27 mouse cellular contexts compared by ENCODE assay signal in genomic region chr11:70954711-70955110, GRCm38 (mm10).
"Had no signal": no experiment of that assay in that cellular context is flagged by ENCODE, and none has a peak within 500 bp of the region (broad histone marks: within the 10 kb centered on the region; RNA-seq: fewer than 3 reads in every experiment).

No protein-coding gene starts in this region.

- DNase-seq: cerebellum, adult 9-11 months; cerebellum, postnatal 10 days; cerebellum, postnatal 14 days; cerebellum, postnatal 25 days; cerebellum, postnatal 36 days; embryo, embryonic 11 days; forebrain, postnatal 0 days; gastrocnemius, adult 2 months; gastrocnemius, postnatal 10 days; gastrocnemius, postnatal 14 days; gastrocnemius, postnatal 25 days; gastrocnemius, postnatal 36 days; heart, adult 11 months; heart, adult 18-20 months; heart, adult 2 months had no signal

- H3K9me3 ChIP-seq: embryonic facial prominence, embryonic 10.5 days; embryonic facial prominence, embryonic 12.5 days; embryonic facial prominence, embryonic 13.5 days; embryonic facial prominence, embryonic 15.5 days; forebrain, embryonic 10.5 days; forebrain, embryonic 12.5 days; forebrain, embryonic 13.5 days; forebrain, embryonic 15.5 days; heart, embryonic 10.5 days had no signal

- H3K4me1 ChIP-seq: embryonic facial prominence, embryonic 10.5 days; embryonic facial prominence, embryonic 12.5 days; embryonic facial prominence, embryonic 13.5 days; embryonic facial prominence, embryonic 15.5 days; forebrain, embryonic 10.5 days; forebrain, embryonic 12.5 days; forebrain, embryonic 13.5 days; forebrain, embryonic 15.5 days; heart, embryonic 10.5 days had no signal

- H3K27me3 ChIP-seq: embryonic facial prominence, embryonic 12.5 days; embryonic facial prominence, embryonic 13.5 days; embryonic facial prominence, embryonic 15.5 days; forebrain, embryonic 12.5 days; forebrain, embryonic 13.5 days; forebrain, embryonic 15.5 days had no signal

- ATAC-seq: forebrain, embryonic 13.5 days; forebrain, embryonic 14.5 days; forebrain, embryonic 15.5 days; forebrain, embryonic 16.5 days; forebrain, postnatal 0 days had no signal

- H3K27ac ChIP-seq: embryonic facial prominence, embryonic 10.5 days; embryonic facial prominence, embryonic 12.5 days; embryonic facial prominence, embryonic 13.5 days; embryonic facial prominence, embryonic 15.5 days; forebrain, embryonic 10.5 days; forebrain, embryonic 12.5 days; forebrain, embryonic 13.5 days; forebrain, embryonic 15.5 days; gastrocnemius, adult 2 months; heart, adult 2 months; heart, embryonic 10.5 days had no signal

- H3K9ac ChIP-seq: embryonic facial prominence, embryonic 12.5 days; embryonic facial prominence, embryonic 13.5 days; embryonic facial prominence, embryonic 15.5 days; forebrain, embryonic 12.5 days; forebrain, embryonic 13.5 days; forebrain, embryonic 15.5 days; forebrain, postnatal 0 days had no signal

- H3K4me3 ChIP-seq: embryonic facial prominence, embryonic 10.5 days; embryonic facial prominence, embryonic 12.5 days; embryonic facial prominence, embryonic 13.5 days; embryonic facial prominence, embryonic 15.5 days; erythroblast, embryonic 14.5 days; forebrain, embryonic 10.5 days; forebrain, embryonic 12.5 days; forebrain, embryonic 13.5 days; forebrain, embryonic 15.5 days; gastrocnemius, adult 2 months; heart, adult 2 months; heart, embryonic 10.5 days had no signal
